Mouse (Mus musculus) heart, embryonic 14.5 days (tissue): ENCODE results near the gene Irf1. TPM values are rescaled to one million over a fixed set of nuclear protein-coding genes. Genes with fewer than 3 reads are reported as not detected.
A peak's percentile ranks its signal among the peaks of the same experiment; 100 is the strongest.
"Not testable (repeated sequence)": the region's sequence is repeated elsewhere in the genome, so short reads cannot be mapped to it uniquely, and the experiment has no call there.

Source experiments
- ATAC-seq: fragments of 200-750 bp; cut with Nextera tagmentation; 2 replicates; pipeline ENCODE4 v1.8.0; 2017; ENCODE audit warnings: low read depth, moderate TSS enrichment; ENCODE audit not compliant: insufficient number of reproducible peaks, insufficient read depth, low FRiP score
- H3K27ac ChIP-seq, 2 experiments: fragments of 200-500 bp in 1 of 2; fragments of 300-500 bp in 1 of 2; sonication (generic) in 1 of 2; replicated peaks in 1 of 2; 2 replicates each; pipeline ENCODE4 v1.5.1; 2012 to 2014; ENCODE audit warnings: low read depth in 2 of 2, low read length in 2 of 2, control low read depth in 1 of 2, mild to moderate bottlenecking in 1 of 2, mixed read lengths in 1 of 2; ENCODE audit not compliant: control insufficient read depth in 1 of 2, insufficient read depth in 1 of 2
- H3K27me3 ChIP-seq: fragments of 300-500 bp; sonication (generic); 2 replicates; pipeline ENCODE4 v1.6.1; 2014; ENCODE audit warnings: mild to moderate bottlenecking, low read length, control low read depth; ENCODE audit not compliant: control insufficient read depth, insufficient read depth
- H3K36me3 ChIP-seq: fragments of 300-500 bp; sonication (generic); 2 replicates; pipeline ENCODE4 v1.6.1; 2014; ENCODE audit warnings: mild to moderate bottlenecking, control low read depth, low read length, mixed read lengths; ENCODE audit not compliant: control insufficient read depth, insufficient read depth
- H3K4me1 ChIP-seq, 2 experiments: fragments of 200-500 bp in 1 of 2; fragments of 300-500 bp in 1 of 2; sonication (generic) in 1 of 2; 2 replicates each; pipeline ENCODE4 v1.6.1; 2012 to 2014; ENCODE audit warnings: low read length in 2 of 2, control low read depth in 1 of 2, mixed read lengths in 1 of 2; ENCODE audit not compliant: control insufficient read depth in 2 of 2, insufficient read depth in 2 of 2
- H3K4me2 ChIP-seq: fragments of 300-500 bp; sonication (generic); 2 replicates; pipeline ENCODE4 v1.6.1; 2014; ENCODE audit warnings: mild to moderate bottlenecking, low read length
- H3K4me3 ChIP-seq, 2 experiments: fragments of 200-500 bp in 1 of 2; fragments of 300-500 bp in 1 of 2; sonication (generic) in 1 of 2; 2 replicates each; pipeline ENCODE4 v1.5.1; 2012 to 2014; ENCODE audit warnings: low read length in 2 of 2, mild to moderate bottlenecking in 2 of 2, control low read depth in 1 of 2, low read depth in 1 of 2, moderate library complexity in 1 of 2; ENCODE audit not compliant: control insufficient read depth in 1 of 2, insufficient read depth in 1 of 2
- H3K9ac ChIP-seq: fragments of 300-500 bp; sonication (generic); 2 replicates; pipeline ENCODE4 v1.6.1; 2014; ENCODE audit warnings: mild to moderate bottlenecking, low read length
- H3K9me3 ChIP-seq: fragments of 300-500 bp; sonication (generic); 2 replicates; pipeline ENCODE4 v1.6.1; 2016; ENCODE audit warnings: low read length, control low read depth; ENCODE audit not compliant: control insufficient read depth
- WGBS: fragments of 180-500 bp; shearing (Covaris S2); extraction: QIAGEN DNeasy Blood & Tissue Kit; methylation state at CpG from one replicate; pipeline ENCODE4 v1.1.7; 2014; 5-methylcytosine and 5-hydroxymethylcytosine counted together
- polyA plus RNA-seq: library from polyadenylated mRNA; unstranded; fragments of >200 nt; fragmentation: Nextera tagmentation; extraction: Ambion mirVana; gene quantifications from 2 replicates; pipeline ENCODE4 v1.2.1, GENCODE M21; 2014

Gene Irf1
- polyA plus RNA-seq, 1 experiment from 2014 or later: 9.3 TPM

DNA sequence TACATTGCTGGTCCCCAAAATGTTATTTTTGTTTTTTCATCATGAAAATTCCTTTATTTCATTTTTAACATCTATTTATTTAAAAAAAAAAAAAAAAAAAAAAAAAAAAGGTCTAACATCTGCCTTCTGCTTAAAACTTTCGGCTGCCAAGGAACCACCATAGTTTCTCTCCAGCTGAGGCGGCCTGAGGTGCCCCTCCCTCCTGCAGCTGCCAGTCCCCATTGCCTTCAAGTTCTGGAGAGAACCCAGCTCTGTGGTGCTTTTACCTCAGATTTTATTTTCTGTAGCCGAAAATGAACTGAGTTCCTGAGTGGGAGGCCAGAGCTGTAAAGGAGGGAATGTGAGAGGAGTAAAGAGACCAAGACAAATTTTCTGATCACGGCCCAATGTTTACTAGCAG is 20.5 kb upstream of the Irf1 start:
- Histone ChIP-seq H3K9me3 (0 out of 2 replicates have a peak, but pooled peaks cover 2% of the 10 kb centered on the region), H3K9ac (no peak overlapping the region), H3K4me1 (no peaks in the 10 kb centered on the region), H3K4me2 (no peak overlapping the region), H3K4me3 (no peak overlapping the region), H3K36me3 (no peaks in the 10 kb centered on the region), H3K27ac (no peak overlapping the region), H3K27me3 (no peaks in the 10 kb centered on the region)
- ATAC-seq: no peak
- 79% methylated on average over 4 of the region's 4 CpGs for WGBS

DNA sequence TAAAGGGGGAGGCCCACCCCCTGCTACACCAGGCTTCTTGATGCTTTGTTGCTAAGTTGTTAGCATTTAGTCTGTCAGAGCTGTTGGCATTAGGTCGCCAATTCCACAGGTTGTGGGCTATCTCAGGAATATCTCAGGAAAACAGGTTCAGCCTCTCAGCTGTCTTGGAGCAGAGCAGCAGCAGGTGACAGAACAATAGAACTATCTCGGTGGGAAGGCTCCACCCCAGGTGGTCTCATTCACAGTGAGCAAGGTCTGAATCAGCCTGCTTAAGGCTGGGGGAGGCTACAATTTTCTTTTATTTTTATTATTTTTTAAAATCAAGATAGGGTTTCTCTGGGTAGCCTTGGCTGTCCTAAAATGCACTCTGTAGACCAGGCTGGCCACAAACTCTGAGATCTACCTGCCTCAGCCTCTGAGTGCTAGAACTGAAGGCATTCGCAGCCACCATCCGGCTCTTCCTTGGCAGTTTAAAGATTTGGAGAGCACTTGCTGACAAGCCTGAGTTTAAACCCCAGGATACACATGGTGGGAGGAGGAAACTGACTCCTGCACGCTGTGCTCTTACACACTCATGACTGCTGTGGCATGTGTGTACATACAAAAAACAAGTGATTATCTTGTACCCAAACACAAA is 20.0 kb upstream of the Irf1 start:
- H3K27ac ChIP-seq: no peak overlapping the region
- H3K4me1 ChIP-seq: no peaks in the 10 kb centered on the region
- H3K27me3 ChIP-seq: no peaks in the 10 kb centered on the region
- H3K36me3 ChIP-seq: no peaks in the 10 kb centered on the region
- 0 out of 2 replicates have a peak, but pooled peaks cover 2% of the 10 kb centered on the region for H3K9me3 ChIP-seq
- no peak overlapping the region for H3K9ac ChIP-seq
- ATAC-seq: no peak
- no peak overlapping the region for H3K4me3 ChIP-seq
- WGBS: 50% methylated on average over 5 of the region's 5 CpGs
- no peak overlapping the region for H3K4me2 ChIP-seq

DNA sequence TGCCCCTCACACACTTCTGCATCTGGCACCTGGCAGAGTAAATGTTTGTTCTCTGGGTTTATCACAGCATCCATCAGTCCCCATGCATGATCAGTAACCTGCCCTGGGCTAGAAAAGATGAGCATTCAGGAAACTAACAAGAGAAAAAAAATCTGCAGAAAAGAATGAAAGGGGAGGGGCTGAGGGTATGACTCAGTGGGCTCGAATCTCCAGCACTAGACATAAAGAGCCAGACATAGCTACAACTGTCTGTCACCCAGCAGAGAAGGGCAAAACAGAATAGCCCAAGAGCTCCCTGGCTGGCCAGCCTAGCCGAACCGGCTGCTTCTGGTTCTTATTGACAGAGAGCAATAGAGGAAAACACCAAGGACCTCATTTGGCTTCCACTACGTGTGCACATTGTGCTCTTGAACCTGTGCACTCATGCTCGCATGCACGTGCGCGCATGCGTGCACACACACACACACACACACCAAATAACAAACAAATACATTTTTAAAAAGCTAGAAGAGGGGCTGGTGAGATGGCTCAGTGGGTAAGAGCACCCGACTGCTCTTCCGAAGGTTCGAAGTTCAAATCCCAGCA is 14.7 kb upstream of the Irf1 start:
- WGBS: 78% methylated on average over 12 of the region's 12 CpGs
- no peak for ATAC-seq
- H3K9ac ChIP-seq: no peak overlapping the region
- no peak overlapping the region for H3K4me2 ChIP-seq
- H3K4me3 ChIP-seq: no peak overlapping the region
- H3K27ac ChIP-seq: no peak overlapping the region
- no peaks in the 10 kb centered on the region for H3K36me3 ChIP-seq
- H3K9me3 ChIP-seq: 0 out of 2 replicates have a peak, but pooled peaks cover 2% of the 10 kb centered on the region
- H3K4me1 ChIP-seq: peaks cover 13 to 14% of the 10 kb centered on the region in 2 experiments; a peak in 3 of 4 replicates
- H3K27me3 ChIP-seq: no peaks in the 10 kb centered on the region

DNA sequence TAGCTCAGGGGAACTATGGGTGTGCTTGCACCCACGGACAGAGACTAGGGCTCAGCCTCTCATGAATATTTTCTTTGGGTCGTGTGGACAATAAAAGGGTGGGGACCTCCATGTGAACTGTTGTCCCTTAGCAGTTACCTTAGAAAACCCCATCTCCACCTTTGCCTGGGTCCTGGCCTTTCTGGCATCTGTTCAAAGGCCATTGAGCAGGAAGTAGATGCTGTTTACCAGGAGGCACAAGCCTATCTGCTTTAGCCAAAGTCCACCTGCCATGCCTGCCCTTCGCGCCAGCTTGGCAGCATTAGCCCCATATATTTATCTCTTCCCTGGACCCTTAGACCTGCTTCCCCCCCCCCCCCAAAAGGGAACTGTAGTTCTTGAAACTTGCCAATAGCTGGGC is 12.2 kb upstream of the Irf1 start:
- no peak overlapping the region for H3K4me2 ChIP-seq
- no peak for ATAC-seq
- H3K9me3 ChIP-seq: 0 out of 2 replicates have a peak, but pooled peaks cover 2% of the 10 kb centered on the region
- peaks cover 28 to 37% of the 10 kb centered on the region in 2 experiments for H3K4me1 ChIP-seq
- H3K36me3 ChIP-seq: no peaks in the 10 kb centered on the region
- no peak overlapping the region for H3K9ac ChIP-seq
- 85% methylated on average over 4 of the region's 4 CpGs for whole genome bisulfite sequencing
- no peaks in the 10 kb centered on the region for H3K27me3 ChIP-seq
- H3K4me3 ChIP-seq: no peak overlapping the region
- H3K27ac ChIP-seq: no peak overlapping the region

DNA sequence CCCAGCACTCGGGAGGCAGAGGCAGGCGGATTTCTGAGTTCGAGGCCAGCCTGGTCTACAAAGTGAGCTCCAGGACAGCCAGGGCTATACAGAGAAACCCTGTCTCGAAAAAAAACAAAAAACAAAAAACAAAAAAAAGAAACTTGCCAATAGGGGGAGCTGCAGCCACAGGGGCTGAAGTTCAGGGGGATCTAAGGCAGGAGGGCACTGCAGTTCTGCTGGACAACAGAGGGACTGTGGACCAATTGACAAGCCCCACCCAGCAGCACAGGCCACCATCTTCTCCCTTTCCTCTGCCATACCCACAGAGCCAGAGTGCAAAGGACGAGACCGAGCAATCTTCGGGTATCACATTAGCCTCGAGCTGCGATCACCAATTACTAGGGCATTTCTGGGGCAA is 11.8 kb upstream of the Irf1 start:
- H3K27me3 ChIP-seq, H3K4me3 ChIP-seq, H3K36me3 ChIP-seq, H3K9me3 ChIP-seq, ATAC-seq, H3K9ac ChIP-seq, H3K4me2 ChIP-seq, H3K27ac ChIP-seq: not testable (repeated sequence)
- H3K4me1 ChIP-seq: peaks cover 32 to 41% of the 10 kb centered on the region in 2 experiments
- 77% methylated on average over 9 of the region's 9 CpGs for WGBS

DNA sequence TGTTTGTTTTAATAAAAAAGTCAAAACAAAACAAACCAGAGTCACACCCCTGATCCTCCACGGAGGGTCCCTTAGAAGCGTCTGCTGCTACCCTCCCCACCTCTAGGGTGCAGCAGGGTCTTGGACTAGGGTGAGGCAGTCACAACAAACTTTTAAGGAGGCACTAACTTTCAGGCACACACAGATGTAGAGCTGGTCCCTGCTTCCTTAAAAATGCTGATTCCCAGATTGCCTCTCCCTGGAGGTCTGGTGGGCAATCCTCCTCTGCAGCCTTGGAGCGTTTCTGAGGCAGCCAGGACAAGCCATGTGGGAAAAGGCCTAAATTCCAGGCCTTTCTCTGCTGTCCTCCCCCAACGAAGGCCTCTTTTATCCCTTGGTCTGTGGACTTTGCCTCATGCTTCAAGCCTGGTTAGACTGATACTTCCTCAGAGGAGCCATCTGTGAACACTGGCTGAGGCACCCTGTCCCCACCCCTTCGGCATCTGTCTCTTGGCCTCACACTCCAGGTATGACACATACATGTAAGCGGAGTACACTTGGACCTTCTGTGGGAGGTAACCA is 10.9 kb upstream of the Irf1 start:
- H3K27me3 ChIP-seq: no peaks in the 10 kb centered on the region
- H3K4me3 ChIP-seq: no peak overlapping the region
- peak overlapping the region; percentile 41; the same call in 1 of the 2 replicates for H3K9ac ChIP-seq
- ATAC-seq: no peak
- H3K9me3 ChIP-seq: no peaks in the 10 kb centered on the region
- peak overlapping the region in 1 of 2 experiments; percentile 46; a peak in 2 of 4 replicates for H3K27ac ChIP-seq
- no peaks in the 10 kb centered on the region for H3K36me3 ChIP-seq
- 0 out of 2 replicates have a peak overlapping the region, but pooled peaks have one; percentile 37 for H3K4me2 ChIP-seq
- 42% methylated on average over 6 of the region's 6 CpGs for WGBS
- peaks cover 41 to 49% of the 10 kb centered on the region in 2 experiments for H3K4me1 ChIP-seq

DNA sequence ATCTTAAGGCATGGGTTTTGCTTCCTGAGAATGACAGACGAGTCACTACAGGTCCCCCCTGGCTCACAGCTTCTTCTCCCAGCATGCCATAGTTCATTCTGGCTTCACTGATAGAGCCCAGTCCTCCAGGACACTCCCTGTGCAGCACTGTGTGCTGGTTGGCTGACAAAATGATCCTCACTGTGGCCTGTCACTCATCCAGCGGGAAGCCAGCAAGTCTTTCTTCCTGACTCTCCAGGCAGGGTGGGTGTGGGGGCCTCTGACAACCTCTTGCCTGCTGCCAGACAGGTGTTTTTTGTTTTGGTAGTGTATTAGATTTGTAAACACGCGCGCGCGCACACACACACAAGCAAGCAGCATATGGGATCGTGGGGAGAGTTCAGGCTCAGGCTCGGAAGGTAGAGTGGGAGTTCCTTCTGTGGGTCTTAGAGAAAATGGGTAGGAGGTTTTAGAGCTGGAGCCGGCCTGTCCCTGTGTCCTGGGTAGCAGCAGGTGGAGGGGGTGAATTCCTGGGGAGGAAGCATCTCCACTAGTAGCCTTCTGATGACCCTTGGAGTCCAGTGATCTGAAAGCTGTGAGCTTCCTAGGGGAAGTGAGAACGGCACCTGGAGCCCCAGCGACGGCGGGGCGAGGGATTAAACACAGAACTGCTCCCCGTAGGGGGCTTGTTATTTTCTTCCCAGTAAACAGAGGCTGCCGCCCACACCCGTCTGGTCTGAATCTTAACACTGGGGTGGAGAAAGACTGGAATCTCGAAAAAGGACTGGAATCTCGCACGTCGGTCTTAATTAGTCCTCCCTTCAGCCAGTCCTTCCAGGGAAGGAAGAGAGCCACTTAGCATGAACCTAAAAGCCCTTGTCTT is 10.0 kb upstream of the Irf1 start:
- peaks cover 48 to 57% of the 10 kb centered on the region in 2 experiments for H3K4me1 ChIP-seq
- no peak overlapping the region for H3K4me3 ChIP-seq
- peak overlapping the region; percentile 62; the same call in 1 of the 2 replicates for H3K9ac ChIP-seq
- no peaks in the 10 kb centered on the region for H3K27me3 ChIP-seq
- H3K4me2 ChIP-seq: peak overlapping the region; percentile 37
- H3K27ac ChIP-seq: no peak overlapping the region
- H3K36me3 ChIP-seq: no peaks in the 10 kb centered on the region
- 18% methylated on average over 22 of the region's 22 CpGs for WGBS
- no peak for ATAC-seq
- H3K9me3 ChIP-seq: no peaks in the 10 kb centered on the region
